Mouse (Mus musculus) midbrain, embryonic 11.5 days (tissue): ENCODE results near the gene Mien1. TPM values are rescaled to one million over a fixed set of nuclear protein-coding genes. Genes with fewer than 3 reads are reported as not detected.

Source experiments
- ATAC-seq: fragments of 200-750 bp; cut with Nextera tagmentation; 2 replicates; pipeline ENCODE4 v1.8.0; 2017; ENCODE audit warnings: moderate TSS enrichment, moderate library complexity; ENCODE audit not compliant: low FRiP score
- DNase-seq: peaks from one replicate; pipeline ENCODE4 v3.0.0; 2015; ENCODE audit warnings: low spot score; ENCODE audit errors: missing footprints
- H3K27ac ChIP-seq: fragments of 300-500 bp; sonication (generic); 2 replicates; pipeline ENCODE4 v1.5.1; 2014; ENCODE audit warnings: low read depth, low read length
- H3K27me3 ChIP-seq: fragments of 300-500 bp; sonication (generic); 2 replicates; pipeline ENCODE4 v1.6.1; 2014; ENCODE audit warnings: mild to moderate bottlenecking, low read length, moderate library complexity, mixed read lengths; ENCODE audit not compliant: control insufficient read depth, insufficient read depth
- H3K36me3 ChIP-seq: fragments of 300-500 bp; sonication (generic); 2 replicates; pipeline ENCODE4 v1.6.1; 2014; ENCODE audit warnings: mild to moderate bottlenecking, low read length, moderate library complexity, mixed read lengths; ENCODE audit not compliant: control insufficient read depth, insufficient read depth
- H3K4me1 ChIP-seq: fragments of 300-500 bp; sonication (generic); 2 replicates; pipeline ENCODE4 v1.6.1; 2014; ENCODE audit warnings: low read length; ENCODE audit not compliant: control insufficient read depth, insufficient read depth
- H3K4me2 ChIP-seq: fragments of 300-500 bp; sonication (generic); 2 replicates; pipeline ENCODE4 v1.6.1; 2014; ENCODE audit warnings: mild to moderate bottlenecking, moderate library complexity
- H3K4me3 ChIP-seq: fragments of 300-500 bp; sonication (generic); 2 replicates; pipeline ENCODE4 v1.5.1; 2014; ENCODE audit warnings: low read depth, low read length
- H3K9ac ChIP-seq: fragments of 300-500 bp; sonication (generic); 2 replicates; pipeline ENCODE4 v1.6.1; 2014; ENCODE audit warnings: low read length
- H3K9me3 ChIP-seq: fragments of 300-500 bp; sonication (generic); 2 replicates; pipeline ENCODE4 v1.6.1; 2016; ENCODE audit warnings: low read length; ENCODE audit not compliant: control insufficient read depth
- WGBS: fragments of 180-500 bp; shearing (Covaris S2); extraction: QIAGEN DNeasy Blood & Tissue Kit; methylation state at CpG from one replicate; pipeline ENCODE4 v1.1.7; 2014; 5-methylcytosine and 5-hydroxymethylcytosine counted together
- polyA plus RNA-seq: library from polyadenylated mRNA; unstranded; fragments of >200 nt; fragmentation: Nextera tagmentation; extraction: Ambion mirVana; gene quantifications from 2 replicates; pipeline ENCODE4 v1.2.1, GENCODE M21; 2014

Mien1 gene
- polyA plus RNA-seq: 145 and 158 TPM in 2 replicates

DNA sequence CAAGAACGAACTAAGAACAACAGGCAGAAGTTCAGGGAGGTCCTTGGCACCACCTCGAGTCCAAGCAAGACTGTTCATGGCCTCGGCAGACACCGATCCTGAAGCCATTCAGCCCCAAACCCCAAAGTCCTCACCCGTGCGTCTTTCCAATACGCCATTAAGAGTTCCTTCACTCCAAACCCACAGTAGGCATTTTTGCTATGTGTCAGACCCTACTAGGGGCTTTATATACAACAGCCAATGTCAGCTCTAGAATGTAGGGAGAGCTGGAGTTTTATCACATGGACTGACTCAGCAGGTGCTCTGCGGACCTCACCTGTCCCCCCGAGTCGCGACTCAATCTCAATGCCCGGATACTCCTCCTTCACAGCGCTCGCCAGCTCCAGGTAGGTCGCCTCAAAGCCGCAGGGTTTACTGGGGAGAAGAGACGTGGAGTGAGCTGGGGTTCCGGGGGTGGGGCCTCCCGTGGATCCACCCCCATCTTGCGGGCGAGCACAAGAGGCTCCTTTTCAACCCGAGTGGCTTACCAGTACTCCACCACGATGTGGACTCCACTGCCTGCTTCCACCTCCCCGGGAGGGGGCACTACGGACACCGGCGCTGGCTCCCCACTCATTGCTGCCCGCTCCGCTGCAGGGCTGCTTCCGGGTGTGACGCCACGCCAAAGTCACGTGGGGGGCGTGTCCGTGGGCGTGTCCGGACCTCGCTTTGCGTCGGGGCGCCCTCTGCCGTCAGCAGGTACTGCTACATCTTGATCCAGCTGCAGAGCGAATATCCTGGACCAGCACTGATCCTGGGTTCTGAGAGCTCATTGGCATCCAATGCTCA lies at the start of gene Mien1:
Mien1 (minus strand) TSS at position 661 of the 828 bp plus-strand sequence.
- ATAC-seq (peak; percentile 91), DNase-seq (peak; percentile 100)
- Histone ChIP-seq H3K27me3 (no peaks in the 10 kb centered on the region), H3K9me3 (no peaks in the 10 kb centered on the region), H3K4me3 (peak within 1 kb of the TSS; percentile 70), H3K36me3 (no peaks in the 10 kb centered on the region), H3K4me1 (peaks cover 7% of the 10 kb centered on the region; the same call in 1 of the 2 replicates), H3K9ac (peak within 1 kb of the TSS; percentile 62), H3K4me2 (peak within 1 kb of the TSS; percentile 84), H3K27ac (no peak within 1 kb of the TSS)
- 3% methylated on average over 43 of the region's 43 CpGs for WGBS

DNA sequence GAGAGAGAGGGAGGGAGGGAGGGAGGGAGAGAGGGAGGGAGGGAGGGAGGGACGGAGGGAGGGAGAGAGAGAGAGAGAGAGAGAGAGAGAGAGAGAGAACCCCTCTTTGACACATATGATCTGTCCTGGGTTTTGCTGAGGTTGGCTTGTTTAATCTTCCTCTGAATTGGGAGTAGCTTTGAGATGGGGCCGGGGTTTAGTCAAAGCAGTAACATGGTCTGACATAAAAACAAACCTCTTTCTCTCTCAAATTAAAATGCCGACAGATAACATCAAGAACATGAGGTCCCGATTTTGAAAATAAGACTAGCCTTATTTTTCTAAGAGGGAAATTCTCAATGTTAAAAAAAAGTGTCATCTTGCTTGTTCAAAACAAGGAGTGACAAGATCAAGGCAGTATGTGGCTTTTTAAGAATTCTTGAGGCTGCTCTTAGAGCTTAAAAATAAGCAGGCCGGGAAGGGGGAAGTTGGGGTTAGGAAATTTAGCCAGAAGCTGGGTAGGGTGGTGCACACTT lies 48.8 kb upstream of the Mien1 start:
- no peaks in the 10 kb centered on the region for H3K9me3 ChIP-seq
- ATAC-seq (no peak), DNase-seq (no peak)
- H3K4me2 ChIP-seq: no peak overlapping the region
- no peaks in the 10 kb centered on the region for H3K27me3 ChIP-seq
- no peak overlapping the region for H3K27ac ChIP-seq
- H3K4me1 ChIP-seq: no peaks in the 10 kb centered on the region
- 81% methylated on average over 5 of the region's 5 CpGs for WGBS
- no peak overlapping the region for H3K9ac ChIP-seq
- H3K36me3 ChIP-seq: no peaks in the 10 kb centered on the region
- H3K4me3 ChIP-seq: no peak overlapping the region

DNA sequence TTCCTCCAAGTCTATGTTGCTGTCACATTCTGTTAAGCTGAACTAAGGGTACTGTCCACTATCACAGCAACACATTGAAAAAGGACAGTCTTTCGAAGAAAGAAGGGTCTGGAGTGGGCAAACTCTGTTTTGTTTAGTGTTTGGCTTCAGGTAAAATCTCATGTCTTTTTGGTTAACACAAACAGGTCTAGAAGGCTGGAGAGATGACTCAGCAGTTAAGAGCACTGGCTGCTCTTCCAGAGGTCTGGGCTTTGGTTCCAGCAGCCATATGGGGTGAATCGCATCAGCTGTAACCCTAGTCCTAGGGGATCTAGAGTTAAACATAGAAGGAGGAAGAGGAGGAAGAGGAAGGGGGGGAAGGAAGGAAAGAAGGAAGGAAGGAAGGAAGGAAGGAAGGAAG lies 47.0 kb upstream of the Mien1 start:
- no peaks in the 10 kb centered on the region for H3K27me3 ChIP-seq
- H3K36me3 ChIP-seq: no peaks in the 10 kb centered on the region
- ATAC-seq: no peak
- no peak overlapping the region for H3K9ac ChIP-seq
- H3K4me2 ChIP-seq: no peak overlapping the region
- no peak overlapping the region for H3K27ac ChIP-seq
- 84% methylated on average over 2 of the region's 2 CpGs for WGBS
- no peaks in the 10 kb centered on the region for H3K4me1 ChIP-seq
- no peaks in the 10 kb centered on the region for H3K9me3 ChIP-seq
- no peak for DNase-seq
- no peak overlapping the region for H3K4me3 ChIP-seq

DNA sequence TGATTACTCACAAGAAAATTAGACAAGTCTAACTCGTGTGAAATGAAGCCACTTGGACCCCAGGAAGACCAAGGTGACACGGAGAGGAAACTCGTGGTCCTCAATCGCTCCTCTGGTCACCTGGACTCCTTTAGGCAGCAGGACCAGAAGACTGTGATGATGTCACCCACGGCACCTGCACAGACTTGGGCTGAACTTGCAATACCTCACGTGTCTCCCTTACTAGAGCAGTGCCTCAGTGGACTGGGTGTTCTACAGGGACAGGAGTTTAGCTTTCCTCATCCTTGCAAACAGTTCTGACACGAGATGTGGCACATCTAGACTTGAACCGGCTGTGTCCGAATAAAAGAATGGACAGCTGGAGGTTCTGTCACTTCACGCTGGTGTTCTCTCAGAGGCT lies 43.3 kb upstream of the Mien1 start:
- ATAC-seq: no peak
- H3K4me3 ChIP-seq: no peak overlapping the region
- H3K9me3 ChIP-seq: no peaks in the 10 kb centered on the region
- no peak for DNase-seq
- H3K4me1 ChIP-seq: no peaks in the 10 kb centered on the region
- H3K27me3 ChIP-seq: no peaks in the 10 kb centered on the region
- H3K9ac ChIP-seq: no peak overlapping the region
- no peak overlapping the region for H3K4me2 ChIP-seq
- no peaks in the 10 kb centered on the region for H3K36me3 ChIP-seq
- WGBS: 84% methylated on average over 10 of the region's 10 CpGs
- H3K27ac ChIP-seq: no peak overlapping the region

DNA sequence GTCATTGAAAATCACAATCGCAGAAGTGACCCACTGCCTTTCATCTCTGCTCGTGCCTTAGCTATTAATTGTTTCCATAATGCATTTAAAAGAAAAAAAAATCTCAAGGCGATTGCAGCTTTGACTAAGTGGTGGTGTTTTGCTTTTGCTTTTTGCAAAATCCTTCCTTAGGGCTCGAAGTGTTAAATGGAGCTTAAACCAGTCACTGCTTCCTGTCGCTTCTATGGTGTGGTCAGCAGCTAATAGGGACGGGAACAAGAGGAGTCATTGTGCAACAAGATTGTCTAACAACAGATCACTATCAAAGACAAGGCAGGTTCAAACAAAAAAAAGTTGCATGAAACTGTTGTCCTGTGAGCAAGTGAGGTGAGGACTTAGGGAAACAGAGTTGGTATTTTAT lies 42.4 kb upstream of the Mien1 start:
- no peaks in the 10 kb centered on the region for H3K4me1 ChIP-seq
- H3K36me3 ChIP-seq: no peaks in the 10 kb centered on the region
- H3K4me2 ChIP-seq: no peak overlapping the region
- ATAC-seq (no peak), DNase-seq (no peak)
- no peaks in the 10 kb centered on the region for H3K27me3 ChIP-seq
- no peak overlapping the region for H3K9ac ChIP-seq
- H3K27ac ChIP-seq: no peak overlapping the region
- WGBS: 78% methylated on average over 6 of the region's 6 CpGs
- H3K4me3 ChIP-seq: no peak overlapping the region
- H3K9me3 ChIP-seq: no peaks in the 10 kb centered on the region

DNA sequence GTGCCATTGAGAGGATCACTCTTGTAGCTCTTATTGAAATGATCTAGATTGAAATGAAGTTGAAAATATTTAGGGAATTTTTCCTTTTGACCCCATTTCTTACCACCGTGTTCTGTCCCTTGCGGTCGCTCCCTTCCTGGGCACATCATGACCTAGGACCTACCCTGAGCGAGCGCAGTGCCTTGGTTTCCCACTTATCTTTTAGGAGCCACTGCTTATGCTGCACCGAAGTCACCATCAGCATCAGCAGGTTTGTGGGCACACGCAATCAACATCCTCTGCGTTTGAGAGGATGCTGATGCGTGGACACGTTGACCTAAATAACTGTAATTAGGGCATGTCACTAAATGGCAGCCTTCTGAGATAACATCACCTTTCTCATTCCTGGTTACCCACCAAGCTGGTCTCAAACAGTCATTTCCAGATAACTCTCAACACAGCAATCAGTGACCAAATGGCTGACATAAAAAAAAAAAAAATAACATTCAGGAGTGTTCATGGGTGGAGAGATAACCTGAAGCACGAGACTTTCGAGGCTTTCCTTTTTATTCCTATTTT lies 41.2 kb upstream of the Mien1 start:
- Histone ChIP-seq H3K9ac (no peak overlapping the region), H3K9me3 (no peaks in the 10 kb centered on the region), H3K4me2 (no peak overlapping the region), H3K4me3 (no peak overlapping the region), H3K27ac (no peak overlapping the region), H3K36me3 (no peaks in the 10 kb centered on the region), H3K4me1 (no peaks in the 10 kb centered on the region), H3K27me3 (no peaks in the 10 kb centered on the region)
- ATAC-seq (no peak), DNase-seq (no peak)
- 94% methylated on average over 12 of the region's 12 CpGs for WGBS

DNA sequence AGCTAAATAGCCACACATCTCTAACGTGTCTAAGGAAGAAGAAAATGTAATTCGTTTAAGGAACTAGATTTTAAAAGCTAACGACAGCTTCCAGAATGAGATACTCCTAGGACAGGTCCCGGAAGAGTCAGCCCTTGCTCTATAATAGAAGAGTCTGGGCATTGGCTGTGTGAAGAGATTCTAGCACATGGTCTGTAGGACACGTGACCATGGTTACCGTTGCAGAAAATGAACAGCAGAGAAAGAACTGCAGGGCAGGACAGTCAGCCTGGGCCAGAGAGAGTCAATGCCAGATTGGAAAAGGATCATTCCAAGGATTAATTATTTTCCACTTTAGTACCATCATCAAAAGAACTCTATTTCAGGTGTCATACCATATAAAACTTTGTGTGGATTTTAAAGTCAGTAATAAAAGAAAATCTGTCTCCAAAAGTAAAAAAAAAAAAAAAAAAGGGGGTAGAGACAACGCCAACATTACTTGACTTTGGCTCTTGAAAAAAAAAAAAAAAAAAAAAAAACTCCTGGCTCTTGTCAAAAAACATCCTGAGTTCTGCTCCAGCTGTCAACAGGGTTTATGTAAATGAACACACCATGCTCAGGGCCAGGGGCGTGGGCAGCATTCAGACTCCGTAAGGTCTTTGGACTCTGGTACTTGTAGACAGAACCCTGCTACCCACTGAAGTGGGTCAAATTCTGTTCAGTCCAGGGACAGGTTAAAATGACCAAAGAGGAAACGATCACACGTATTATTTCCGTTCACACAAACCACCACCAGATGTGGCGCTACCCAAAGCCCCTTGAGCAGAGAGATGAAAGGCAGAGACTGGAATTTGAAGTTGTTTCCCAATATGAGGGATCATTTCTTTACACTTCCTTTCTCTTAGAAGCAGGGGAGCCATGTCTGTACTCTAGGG lies 40.5 kb upstream of the Mien1 start:
- WGBS: 86% methylated on average over 13 of the region's 13 CpGs
- Histone ChIP-seq H3K4me3 (no peak overlapping the region), H3K4me1 (no peaks in the 10 kb centered on the region), H3K36me3 (no peaks in the 10 kb centered on the region), H3K27me3 (no peaks in the 10 kb centered on the region), H3K9ac (no peak overlapping the region), H3K27ac (no peak overlapping the region), H3K9me3 (no peaks in the 10 kb centered on the region), H3K4me2 (no peak overlapping the region)
- peak; percentile 78 for DNase-seq
- ATAC-seq: no peak

DNA sequence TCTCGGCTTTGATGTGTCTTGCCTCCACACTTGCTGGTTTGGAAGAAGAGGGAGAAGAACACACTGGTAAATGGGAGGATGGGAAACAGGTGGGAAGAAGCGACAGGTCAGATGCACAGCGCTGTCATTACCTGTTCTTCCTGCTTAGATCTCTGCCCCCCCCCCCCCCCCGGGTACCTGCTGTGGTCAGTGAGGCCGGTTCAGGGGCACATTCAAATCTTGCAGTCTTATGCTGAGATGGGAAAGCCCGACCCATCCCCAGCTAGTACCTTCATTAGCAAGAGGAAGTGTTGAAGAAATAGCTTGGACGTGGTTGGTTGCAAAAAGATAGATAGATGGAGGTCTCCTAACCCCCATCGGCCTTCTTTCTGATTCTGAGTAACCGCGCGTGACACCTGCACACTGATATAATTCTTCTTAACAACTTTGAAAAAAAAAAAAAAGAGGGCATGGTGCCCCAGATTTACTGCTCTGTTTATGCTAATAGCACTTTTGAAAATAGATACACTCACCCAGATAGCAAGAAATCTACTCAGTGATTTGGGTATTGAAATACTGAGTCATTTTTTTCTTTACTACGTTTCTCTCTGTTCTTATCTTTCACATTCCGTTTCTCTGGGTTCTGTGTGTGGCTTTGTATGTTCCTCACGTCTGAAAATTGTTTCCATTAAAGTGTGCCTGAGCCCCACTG lies 38.4 kb upstream of the Mien1 start:
- ATAC-seq: no peak
- H3K4me1 ChIP-seq: 0 out of 2 replicates have a peak, but pooled peaks cover 3% of the 10 kb centered on the region
- no peak overlapping the region for H3K4me2 ChIP-seq
- H3K9me3 ChIP-seq: no peaks in the 10 kb centered on the region
- H3K27ac ChIP-seq: no peak overlapping the region
- DNase-seq: peak; percentile 53
- no peaks in the 10 kb centered on the region for H3K27me3 ChIP-seq
- no peak overlapping the region for H3K9ac ChIP-seq
- H3K4me3 ChIP-seq: no peak overlapping the region
- no peaks in the 10 kb centered on the region for H3K36me3 ChIP-seq
- WGBS: 73% methylated on average over 14 of the region's 14 CpGs
